Mouse (Mus musculus) lung, postnatal 25 days (tissue): Measurements from ENCODE around the gene Vmn1r31.

Experiments
- DNase-seq: peaks from one replicate; pipeline ENCODE4 v3.0.0; 2022; ENCODE audit warnings: low spot score

Vmn1r31 gene

GRCm38 (mm10) chr6:58475230-58475629, at the start of gene Vmn1r31:
Gene Vmn1r31, minus strand, starts transcription at chr6:58475330.
- DNase-seq: no peak

- no peak for DNase-seq
Measured at GRCm38 (mm10) chr6:58443285-58443684, 31.8 kb downstream of the Vmn1r31 start, which contains the start of gene Vmn1r30. Gene Vmn1r30, minus strand, starts transcription at chr6:58443385.
